In the genomic region with DNA sequence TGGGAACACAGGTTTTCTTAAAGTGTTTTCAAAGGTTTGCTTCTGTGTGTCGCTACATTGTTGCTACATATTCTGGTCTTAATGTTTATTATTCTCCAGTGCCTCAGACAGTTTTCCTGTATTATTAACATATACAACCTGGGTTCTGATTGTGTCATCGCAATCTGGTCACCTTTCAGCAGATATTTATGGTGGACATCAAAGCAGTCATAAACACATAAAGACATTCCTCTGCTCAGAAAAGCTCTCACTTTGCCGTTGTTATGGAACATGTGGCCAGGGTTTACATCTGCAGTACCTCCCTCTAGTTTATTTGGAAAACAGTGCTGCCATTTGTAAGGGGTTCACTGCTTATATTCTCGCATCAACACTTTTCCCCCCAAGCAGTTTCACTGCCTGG, we compare ENCODE assay signal across 33 mouse cellular contexts.
"Had no signal": no experiment of that assay in that cellular context is flagged by ENCODE, and none has a peak within 500 bp of the region (broad histone marks: within the 10 kb centered on the region; RNA-seq: fewer than 3 reads in every experiment).

No protein-coding gene starts in this region.

- H3K9ac ChIP-seq: heart, embryonic 12.5 days; heart, embryonic 13.5 days; heart, embryonic 15.5 days; hindbrain, embryonic 12.5 days; hindbrain, embryonic 13.5 days; hindbrain, embryonic 14.5 days; hindbrain, embryonic 15.5 days; kidney, embryonic 15.5 days had no signal

- ATAC-seq: hindbrain, embryonic 16.5 days; hindbrain, postnatal 0 days; inflammation-experienced regulatory T-cells, adult 6 months had no signal

- H3K4me2 ChIP-seq: heart, embryonic 11.5 days; heart, embryonic 12.5 days; heart, embryonic 13.5 days; heart, embryonic 15.5 days; hindbrain, embryonic 12.5 days; hindbrain, embryonic 13.5 days; hindbrain, embryonic 14.5 days; hindbrain, embryonic 15.5 days; kidney, embryonic 15.5 days had no signal

- DNase-seq: heart, postnatal 10 days; heart, postnatal 14 days; heart, postnatal 36 days; heart, postnatal 4 days; kidney, adult 11 months; kidney, adult 18-20 months; kidney, adult 2 months; kidney, adult 8-10 months; kidney, adult 9 months; kidney, postnatal 10 days; kidney, postnatal 14 days; kidney, postnatal 25 days; kidney, postnatal 36 days; kidney, postnatal 4 days; layer of hippocampus, adult 9-11 months; layer of hippocampus, postnatal 36 days had no signal

- H3K4me1 ChIP-seq: heart, embryonic 10.5 days; heart, embryonic 12.5 days; heart, embryonic 13.5 days; heart, embryonic 15.5 days; hindbrain, embryonic 10.5 days; hindbrain, embryonic 12.5 days; hindbrain, embryonic 13.5 days; hindbrain, embryonic 15.5 days; kidney, embryonic 15.5 days had no signal

- H3K4me3 ChIP-seq: heart, embryonic 10.5 days; heart, embryonic 12.5 days; heart, embryonic 13.5 days; heart, embryonic 15.5 days; hindbrain, embryonic 10.5 days; hindbrain, embryonic 12.5 days; hindbrain, embryonic 13.5 days; hindbrain, embryonic 15.5 days; kidney, embryonic 15.5 days; layer of hippocampus, adult 2 months; left cerebral cortex, adult 2 months had no signal

- H3K9me3 ChIP-seq: heart, embryonic 10.5 days; heart, embryonic 12.5 days; heart, embryonic 13.5 days; heart, embryonic 15.5 days; hindbrain, embryonic 10.5 days; hindbrain, embryonic 12.5 days; hindbrain, embryonic 13.5 days; hindbrain, embryonic 15.5 days; kidney, embryonic 15.5 days had no signal

- H3K27ac ChIP-seq: heart, embryonic 10.5 days; heart, embryonic 13.5 days; heart, embryonic 15.5 days; hindbrain, embryonic 10.5 days; hindbrain, embryonic 12.5 days; hindbrain, embryonic 13.5 days; hindbrain, embryonic 14.5 days; hindbrain, embryonic 15.5 days; hindbrain, postnatal 0 days; kidney, embryonic 15.5 days; kidney, postnatal 0 days; layer of hippocampus, adult 2 months; left cerebral cortex, adult 2 months had no signal

- H3K36me3 ChIP-seq: heart, embryonic 10.5 days; heart, embryonic 12.5 days; heart, embryonic 13.5 days; heart, embryonic 15.5 days; hindbrain, embryonic 10.5 days; hindbrain, embryonic 12.5 days; hindbrain, embryonic 13.5 days; hindbrain, embryonic 15.5 days; kidney, embryonic 15.5 days had no signal

- H3K27me3 ChIP-seq: heart, embryonic 12.5 days; heart, embryonic 13.5 days; heart, embryonic 15.5 days; hindbrain, embryonic 12.5 days; hindbrain, embryonic 13.5 days; hindbrain, embryonic 15.5 days; kidney, embryonic 15.5 days had no signal
